In genomic region chr19:24555466-24555903, GRCm38 (mm10) we compare ENCODE assay signal across 8 mouse cellular contexts. TPM values are rescaled to one million over a fixed set of nuclear protein-coding genes. Genes with fewer than 3 reads are reported as not detected.
DNase-seq lines count a peak whose midpoint lies in the region; ATAC-seq and TF ChIP-seq lines count a peak whose summit lies in the region.

Gene Pip5k1b, minus strand, starts transcription at chr19:24555872.

- ATAC-seq in cerebellum, adult (ENCODE audit: insufficient number of reproducible peaks, low FRiP score, low TSS enrichment): peak; percentile 43
- ATAC-seq in forebrain, embryonic 13.5 days: peak; percentile 63
- ATAC-seq in lung, embryonic 14.5 days (ENCODE audit: insufficient read depth): peak; percentile 56

- peak within 1 kb of the TSS; percentile 80 for H3K9ac ChIP-seq in ES-E14 (ENCODE audit: insufficient read depth, low read depth, low read length, poor library complexity, severe bottlenecking)
- peak within 1 kb of the TSS; percentile 78 for H3K9ac ChIP-seq in forebrain, embryonic 13.5 days
- H3K9ac ChIP-seq in lung, embryonic 14.5 days: peak within 1 kb of the TSS; percentile 68

- peak within 1 kb of the TSS; percentile 80 to 91 for H3K4me3 ChIP-seq in ES-E14 (ENCODE audit: insufficient read depth in 1 of 2, low read depth in 1 of 2, low read length in 2 of 2, poor library complexity in 1 of 2, severe bottlenecking in 1 of 2)
- peak within 1 kb of the TSS; percentile 70 for H3K4me3 ChIP-seq in forebrain, embryonic 13.5 days
- peak within 1 kb of the TSS; percentile 80 for H3K4me3 ChIP-seq in lung, embryonic 14.5 days (ENCODE audit: low read depth, low read length)
- peak within 1 kb of the TSS; percentile 84 for H3K4me3 ChIP-seq in olfactory bulb, adult 2 months (ENCODE audit: insufficient read depth, low read depth, low read length)

- no peaks in the 10 kb centered on the region for H3K36me3 ChIP-seq in ES-E14 (ENCODE audit: control insufficient read depth, insufficient read depth, low read length, poor library complexity, severe bottlenecking)
- no peaks in the 10 kb centered on the region for H3K36me3 ChIP-seq in forebrain, embryonic 13.5 days (ENCODE audit: poor library complexity, severe bottlenecking)
- H3K36me3 ChIP-seq in lung, embryonic 14.5 days (ENCODE audit: insufficient read depth): no peaks in the 10 kb centered on the region

- in situ Hi-C loops in ES-E14 (cut with MboI; ENCODE audit: low sequenced_read_pairs in 2 of 2, unreplicated experiment in 2 of 2): no loop called here

- TF ChIP-seq POLR2A in olfactory bulb, adult 2 months (IDR thresholded peaks at IDR 0.05; ENCODE audit: insufficient read depth, low read depth, low read length): no peak

- peak; percentile 43 for DNase-seq in ES-E14 (ENCODE audit: low read depth, low spot score)
- DNase-seq in heart, postnatal 14 days: peak; percentile 57 to 58
- DNase-seq in large intestine, adult 2 months (ENCODE audit: low read depth, low spot score): peak; percentile 24
- DNase-seq in lung, embryonic 14.5 days: peak; percentile 64
- peak; percentile 77 to 83 for DNase-seq in thymus, postnatal 36 days

- peak within 1 kb of the TSS; percentile 84 for H3K4me2 ChIP-seq in forebrain, embryonic 13.5 days
- H3K4me2 ChIP-seq in lung, embryonic 14.5 days: peak within 1 kb of the TSS; percentile 89

- H3K4me1 ChIP-seq in ES-E14 (ENCODE audit: control insufficient read depth in 2 of 2, insufficient read depth in 2 of 2, low read length in 2 of 2, poor library complexity in 1 of 2): peaks cover 8 to 11% of the 10 kb centered on the region in 2 experiments; a peak in 3 of 4 replicates
- H3K4me1 ChIP-seq in forebrain, embryonic 13.5 days: peaks cover 36% of the 10 kb centered on the region
- H3K4me1 ChIP-seq in lung, embryonic 14.5 days (ENCODE audit: insufficient read depth): peaks cover 7% of the 10 kb centered on the region; the same call in 1 of the 2 replicates
- H3K4me1 ChIP-seq in olfactory bulb, adult 2 months (ENCODE audit: control insufficient read depth, insufficient read depth, low read length): peaks cover 7% of the 10 kb centered on the region; the same call in 1 of the 2 replicates

- TF ChIP-seq CTCF in lung, embryonic 14.5 days (IDR thresholded peaks at IDR 0.05; ENCODE audit: low read depth): peak; percentile 55
- no peak for TF ChIP-seq CTCF in olfactory bulb, adult 2 months (IDR thresholded peaks at IDR 0.05; ENCODE audit: insufficient read depth, low read depth, low read length)

- under 1% methylated on average over 28 of the region's 39 CpGs for WGBS in forebrain, embryonic 13.5 days
- WGBS in large intestine, adult 2 months: 1% methylated on average over 39 of the region's 39 CpGs
- under 1% methylated on average over 30 of the region's 39 CpGs for WGBS in lung, embryonic 14.5 days
- 4% methylated on average over 39 of the region's 39 CpGs for WGBS in olfactory bulb, adult 2 months

- no peak within 1 kb of the TSS for H3K27ac ChIP-seq in ES-E14 (ENCODE audit: insufficient read depth, low read depth, low read length, poor library complexity, severe bottlenecking)
- H3K27ac ChIP-seq in forebrain, embryonic 13.5 days: no peak within 1 kb of the TSS; the same call in 1 of the 2 replicates
- H3K27ac ChIP-seq in lung, embryonic 14.5 days (ENCODE audit: low read depth): peak within 1 kb of the TSS; percentile 72
- no peak within 1 kb of the TSS for H3K27ac ChIP-seq in olfactory bulb, adult 2 months (ENCODE audit: insufficient read depth, low read depth, low read length)

- peaks cover 26% of the 10 kb centered on the region for H3K27me3 ChIP-seq in forebrain, embryonic 13.5 days
- H3K27me3 ChIP-seq in lung, embryonic 14.5 days (ENCODE audit: insufficient read depth, low read length): peaks cover 26% of the 10 kb centered on the region

- intact Hi-C loops in heart, postnatal 14 days (cut with DNase I): loop anchor here (5.0 kb wide), 2 partner anchors 78 to 253 kb away; partner anchors contain the start of gene Fam122a

- no peaks in the 10 kb centered on the region for H3K9me3 ChIP-seq in ES-E14 (ENCODE audit: control insufficient read depth, insufficient read depth, low read depth, low read length)
- no peaks in the 10 kb centered on the region for H3K9me3 ChIP-seq in forebrain, embryonic 13.5 days (replicated peaks)
- H3K9me3 ChIP-seq in lung, embryonic 14.5 days (ENCODE audit: low read depth, low read length): no peaks in the 10 kb centered on the region

TF ChIP-seq in ES-E14, 5 proteins besides CTCF, POLR2A, EP300 and RAD21:
- TF ChIP-seq ZNF384 (IDR thresholded peaks at IDR 0.05; ENCODE audit: low read depth, low read length) (no peak), CHD2 (IDR thresholded peaks at IDR 0.05; ENCODE audit: low read depth, low read length) (no peak), HCFC1 (IDR thresholded peaks at IDR 0.05; ENCODE audit: borderline replicate concordance, insufficient read depth, low read length) (no peak), MAFK (IDR thresholded peaks at IDR 0.05; ENCODE audit: insufficient read depth, low read depth, low read length) (no peak), ZC3H11A (IDR thresholded peaks at IDR 0.05; ENCODE audit: borderline replicate concordance, low read depth, low read length) (no peak)

RNA-seq across cellular contexts. Expression of gene Pip5k1b, which starts in this region (rescaled TPM):
- total RNA-seq in ES-E14 (2012; rRNA removed): 1.8 and 2.1 TPM in 2 replicates
- 1.2 and 1.6 TPM in 2 replicates for polyA plus RNA-seq in forebrain, embryonic 13.5 days (2015; fragmentation: Nextera tagmentation; extraction: Ambion mirVana)
- total RNA-seq in heart, postnatal 14 days (2021): 10 to 100 TPM; 23.4 to 24.9 TPM
- polyA plus RNA-seq in large intestine, adult 2 months (2012; rRNA removed): 31.2 and 39.1 TPM in 2 replicates
- 2.3 and 2.6 TPM in 2 replicates for polyA plus RNA-seq in lung, embryonic 14.5 days (2014; fragmentation: Nextera tagmentation; extraction: Ambion mirVana)
- not detected in 2 replicates for polyA plus RNA-seq in olfactory bulb, adult 2 months (2012; ENCODE audit: insufficient read depth, insufficient read length, low replicate concordance, missing spikeins)

Comparison
In these comparisons a context has a peak if more than half of its experiments do, and no peak if none do; other contexts are left out.
1. DNase-seq: peak in every context shown above with its lines; median percentile 80 in thymus, postnatal 36 days; 64 in lung, embryonic 14.5 days; 58 in heart, postnatal 14 days; 43 in ES-E14; 24 in large intestine, adult 2 months.